Mouse (Mus musculus): ENCODE results near the gene Ptdss2. TPM values are rescaled to one million over a fixed set of nuclear protein-coding genes. Genes with fewer than 3 reads are reported as not detected.

Gene Ptdss2
- total and polyA plus RNA-seq, 3 experiments, result 16.9 to 44.9 TPM; not detected in 1

DNA sequence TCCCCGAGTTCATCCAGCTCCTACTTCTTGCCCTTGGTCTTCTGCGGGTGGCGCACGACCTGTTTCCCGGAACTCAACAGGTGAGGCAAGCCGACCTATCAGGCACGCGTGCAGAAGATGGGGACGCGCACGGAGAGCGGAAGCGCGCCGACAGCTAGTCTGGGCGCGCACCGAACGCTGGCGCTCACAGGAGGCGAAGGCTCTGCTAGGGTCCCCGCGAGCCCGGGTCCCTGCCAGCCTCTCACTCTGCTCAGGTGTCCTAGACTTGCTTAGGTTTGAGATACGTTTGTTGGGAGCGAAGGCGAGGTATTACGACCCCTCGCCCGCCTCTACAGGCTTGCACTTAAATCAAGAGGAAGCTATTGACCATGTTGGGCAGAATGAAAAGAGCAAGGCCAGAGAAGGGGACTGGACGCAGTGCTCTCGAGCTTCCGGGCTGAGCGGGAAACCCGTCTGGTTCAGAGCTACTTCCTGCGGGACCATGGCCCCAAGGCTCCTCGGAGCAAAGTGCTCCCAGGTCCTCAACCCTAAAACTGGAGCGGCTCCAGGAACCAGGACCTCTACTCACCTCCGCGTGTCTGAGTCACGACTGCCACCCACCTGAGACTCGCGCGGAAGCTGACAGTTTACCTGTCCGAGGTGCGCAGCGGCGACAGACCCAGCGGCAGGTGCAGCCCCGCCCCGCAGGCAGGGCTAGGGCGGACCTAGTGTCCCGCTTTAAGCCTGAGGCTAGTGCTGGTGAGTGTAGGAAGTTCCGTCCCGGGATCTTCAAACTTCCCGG is 22.1 kb upstream of the Ptdss2 start, which contains the start of gene Sigirr:
Gene Sigirr, minus strand, starts transcription at position 662 of the 781 bp plus-strand sequence.
- no peaks in the 10 kb centered on the region for H3K79me2 ChIP-seq (ENCODE audit: control insufficient read depth, insufficient read depth, low read length, poor library complexity)
- H3K9me3 ChIP-seq (replicated peaks; ENCODE audit: insufficient read depth, low read length), result no peaks in the 10 kb centered on the region
- peaks cover 0 to 4% of the 10 kb centered on the region in 2 experiments; a peak in 1 of 4 replicates for H3K36me3 ChIP-seq (ENCODE audit: control insufficient read depth in 1 of 2, insufficient read depth in 2 of 2, low read length in 2 of 2)
- 0 out of 4 replicates have a peak, but pooled peaks of 1 of the 2 experiments have one; percentile 19 for TF ChIP-seq POLR2A (IDR thresholded peaks at IDR 0.05; ENCODE audit: control insufficient read depth in 1 of 2, insufficient read depth in 1 of 2, low read depth in 1 of 2, low read length in 2 of 2, poor library complexity in 1 of 2)
- no peak for TF ChIP-seq ELF1 (IDR thresholded peaks at IDR 0.05; ENCODE audit: low read depth, low read length)
- H3K4me1 ChIP-seq (ENCODE audit: control insufficient read depth in 1 of 2, insufficient read depth in 2 of 2, low read length in 2 of 2), result peaks cover 0 to 15% of the 10 kb centered on the region in 2 experiments; a peak in 1 of 4 replicates
- H3K27ac ChIP-seq (ENCODE audit: control insufficient read depth, low read depth, low read length), result no peak within 1 kb of the TSS
- DNase-seq (ENCODE audit: low read depth, low spot score), result no peak
- H3K27me3 ChIP-seq (ENCODE audit: control insufficient read depth in 1 of 2, insufficient read depth in 2 of 2, low read length in 2 of 2), result peaks cover 0 to 4% of the 10 kb centered on the region in 2 experiments; a peak in 2 of 4 replicates
- no peak within 1 kb of the TSS for H3K4me3 ChIP-seq (ENCODE audit: control insufficient read depth in 1 of 2, insufficient read depth in 1 of 2, low read depth in 2 of 2, low read length in 2 of 2)
- H3K9ac ChIP-seq (ENCODE audit: control insufficient read depth, low read depth, low read length, poor library complexity, severe bottlenecking), result no peak within 1 kb of the TSS

GRCm38 (mm10) chr7:141103161-141103560 is 19.0 kb upstream of the Ptdss2 start:
- Histone ChIP-seq H3K79me2 (ENCODE audit: control insufficient read depth, insufficient read depth, low read length, poor library complexity) (no peaks in the 10 kb centered on the region), H3K9me3 (replicated peaks; ENCODE audit: insufficient read depth, low read length) (no peaks in the 10 kb centered on the region), H3K27me3 (ENCODE audit: control insufficient read depth in 1 of 2, insufficient read depth in 2 of 2, low read length in 2 of 2) (peaks cover 0 to 4% of the 10 kb centered on the region in 2 experiments; a peak in 2 of 4 replicates), H3K4me1 (ENCODE audit: control insufficient read depth in 1 of 2, insufficient read depth in 2 of 2, low read length in 2 of 2) (0 out of 4 replicates have a peak, but pooled peaks cover 0 to 4% of the 10 kb centered on the region in 2 experiments), H3K4me3 (ENCODE audit: control insufficient read depth in 1 of 2, insufficient read depth in 1 of 2, low read depth in 2 of 2, low read length in 2 of 2) (no peak overlapping the region), H3K9ac (ENCODE audit: control insufficient read depth, low read depth, low read length, poor library complexity, severe bottlenecking) (no peak overlapping the region), H3K27ac (ENCODE audit: control insufficient read depth, low read depth, low read length) (no peak overlapping the region), H3K36me3 (ENCODE audit: control insufficient read depth in 1 of 2, insufficient read depth in 2 of 2, low read length in 2 of 2) (no peaks in the 10 kb centered on the region)
- no peak for TF ChIP-seq E2F4 (IDR thresholded peaks at IDR 0.05; ENCODE audit: borderline replicate concordance, low read depth, low read length)
- no peak for TF ChIP-seq ETS1 (IDR thresholded peaks at IDR 0.05; ENCODE audit: low read depth, low read length)
- TF ChIP-seq MAX (IDR thresholded peaks at IDR 0.05; ENCODE audit: low read length), result no peak
- TF ChIP-seq EP300 (IDR thresholded peaks at IDR 0.05; ENCODE audit: low read depth in 1 of 2, low read length in 2 of 2), result no peak
- TF ChIP-seq SIN3A (IDR thresholded peaks at IDR 0.05; ENCODE audit: low read length), result no peak
- TF ChIP-seq MXI1 (IDR thresholded peaks at IDR 0.05; ENCODE audit: low read depth, low read length), result no peak
- TF ChIP-seq USF1 (IDR thresholded peaks at IDR 0.05; ENCODE audit: low read depth, low read length), result no peak
- TF ChIP-seq USF2 (IDR thresholded peaks at IDR 0.05; ENCODE audit: borderline replicate concordance in 1 of 2, insufficient read depth in 1 of 2, low read depth in 1 of 2, low read length in 2 of 2), result no peak
- DNase-seq (ENCODE audit: low read depth, low spot score), result no peak

DNA sequence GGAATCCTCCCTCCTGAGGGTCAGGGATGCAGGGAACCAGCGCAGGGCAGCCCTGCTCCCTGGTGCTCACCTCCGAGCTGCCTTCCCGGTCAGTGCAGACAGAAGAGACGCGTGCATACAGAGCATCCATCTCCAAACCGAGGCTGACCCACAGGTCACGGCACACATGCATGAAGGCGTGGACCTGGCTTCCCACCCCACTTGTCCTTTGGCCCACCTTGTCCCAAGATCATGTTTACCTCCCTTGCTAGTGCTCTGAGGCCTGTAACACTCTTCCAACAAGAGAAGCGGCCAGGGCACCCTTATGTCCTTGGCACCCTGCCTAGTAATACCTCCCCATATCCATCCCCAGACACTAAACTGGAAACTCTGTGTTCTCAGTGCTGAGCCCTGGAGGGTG is 6.3 kb upstream of the Ptdss2 start:
- H3K79me2 ChIP-seq (ENCODE audit: control insufficient read depth, insufficient read depth, low read length, poor library complexity), result no peaks in the 10 kb centered on the region
- peaks cover 2 to 7% of the 10 kb centered on the region in 2 experiments; a peak in 2 of 4 replicates for H3K27me3 ChIP-seq (ENCODE audit: control insufficient read depth in 1 of 2, insufficient read depth in 2 of 2, low read length in 2 of 2)
- no peaks in the 10 kb centered on the region for H3K36me3 ChIP-seq (ENCODE audit: control insufficient read depth in 1 of 2, insufficient read depth in 2 of 2, low read length in 2 of 2)
- no peak for DNase-seq (ENCODE audit: low read depth, low spot score)
- no peaks in the 10 kb centered on the region for H3K9me3 ChIP-seq (replicated peaks; ENCODE audit: insufficient read depth, low read length)
- no peak overlapping the region for H3K27ac ChIP-seq (ENCODE audit: control insufficient read depth, low read depth, low read length)
- no peak for TF ChIP-seq ELF1 (IDR thresholded peaks at IDR 0.05; ENCODE audit: low read depth, low read length)
- no peak overlapping the region for H3K9ac ChIP-seq (ENCODE audit: control insufficient read depth, low read depth, low read length, poor library complexity, severe bottlenecking)
- no peaks in the 10 kb centered on the region; a peak in 1 of 4 replicates for H3K4me1 ChIP-seq (ENCODE audit: control insufficient read depth in 1 of 2, insufficient read depth in 2 of 2, low read length in 2 of 2)
- H3K4me3 ChIP-seq (ENCODE audit: control insufficient read depth in 1 of 2, insufficient read depth in 1 of 2, low read depth in 2 of 2, low read length in 2 of 2), result no peak overlapping the region

All from MEL (cell line).